Mouse (Mus musculus) ES-E14 (cell line): ENCODE data around the gene Asah2. TPM values are rescaled to one million over a fixed set of nuclear protein-coding genes. Genes with fewer than 3 reads are reported as not detected.
A peak's percentile ranks its signal among the peaks of the same experiment; 100 is the strongest.

ENCODE experiments used
- DNase-seq: peaks from one replicate; pipeline ENCODE4 v3.0.0-alpha.2; 2013; ENCODE audit warnings: low read depth, low spot score
- H3K27ac ChIP-seq: 2 replicates; pipeline ENCODE4 v1.5.1; 2012; ENCODE audit warnings: low read depth, mild to moderate bottlenecking, low read length, moderate library complexity, mixed read lengths; ENCODE audit not compliant: poor library complexity, insufficient read depth, severe bottlenecking
- H3K36me3 ChIP-seq: 2 replicates; pipeline ENCODE4 v1.6.1; 2012; ENCODE audit warnings: mild to moderate bottlenecking, low read length, moderate library complexity, mixed read lengths; ENCODE audit not compliant: control insufficient read depth, poor library complexity, insufficient read depth, severe bottlenecking
- H3K4me1 ChIP-seq, 2 experiments: fragments of 150-350 bp in 1 of 2; sonication (generic) in 1 of 2; 2 replicates each; pipeline ENCODE4 v1.6.1; 2012; ENCODE audit warnings: low read length in 2 of 2, mild to moderate bottlenecking in 1 of 2, mixed read lengths in 1 of 2; ENCODE audit not compliant: control insufficient read depth in 2 of 2, insufficient read depth in 2 of 2, poor library complexity in 1 of 2
- H3K4me3 ChIP-seq, 2 experiments: fragments of 150-350 bp in 1 of 2; sonication (generic) in 1 of 2; 2 replicates each; pipeline ENCODE4 v1.5.1; 2012; ENCODE audit warnings: low read length in 2 of 2, low read depth in 1 of 2, mild to moderate bottlenecking in 1 of 2, mixed read lengths in 1 of 2; ENCODE audit not compliant: insufficient read depth in 1 of 2, poor library complexity in 1 of 2, severe bottlenecking in 1 of 2
- H3K9ac ChIP-seq: 2 replicates; pipeline ENCODE4 v1.6.1; 2012; ENCODE audit warnings: low read depth, mild to moderate bottlenecking, low read length, mixed read lengths; ENCODE audit not compliant: poor library complexity, insufficient read depth, severe bottlenecking
- H3K9me3 ChIP-seq: fragments of 150-350 bp; sonication (generic); 2 replicates; pipeline ENCODE4 v1.6.1; 2012; ENCODE audit warnings: low read depth, mild to moderate bottlenecking, low read length; ENCODE audit not compliant: control insufficient read depth, insufficient read depth
- CHD2 ChIP-seq: IDR thresholded peaks from 2 replicates; pipeline ENCODE4 v1.6.1; 2014; ENCODE audit warnings: mild to moderate bottlenecking, low read depth, low read length, inconsistent platforms
- HCFC1 ChIP-seq: IDR thresholded peaks from 2 replicates; pipeline ENCODE4 v1.6.1; 2012; ENCODE audit warnings: low read length, inconsistent platforms, borderline replicate concordance; ENCODE audit not compliant: insufficient read depth
- MAFK ChIP-seq: IDR thresholded peaks from 2 replicates; pipeline ENCODE4 v1.6.1; 2014; ENCODE audit warnings: mild to moderate bottlenecking, low read depth, low read length, inconsistent platforms; ENCODE audit not compliant: insufficient read depth
- ZC3H11A ChIP-seq: IDR thresholded peaks from 2 replicates; pipeline ENCODE4 v1.6.1; 2012; ENCODE audit warnings: low read depth, mild to moderate bottlenecking, inconsistent platforms, low read length, borderline replicate concordance
- ZNF384 ChIP-seq: IDR thresholded peaks from 2 replicates; pipeline ENCODE4 v1.6.1; 2012; ENCODE audit warnings: low read depth, low read length, inconsistent platforms
- in situ Hi-C, 2 experiments: fragments of 600-800 bp; cut with MboI; formaldehyde crosslinking; loops; one replicate each; pipeline ENCODE4 v1.15.1; 2025; ENCODE audit warnings: low sequenced_read_pairs in 2 of 2, inconsistent platforms in 1 of 2; ENCODE audit not compliant: unreplicated experiment in 2 of 2
- total RNA-seq: library from RNA; depleted of rRNA; stranded (reverse); fragments of 300-350 nt; gene quantifications from 2 replicates; pipeline ENCODE4 v1.2.3, GENCODE M21; 2012

The Asah2 gene
- total RNA-seq, 1 experiment: 0.54 TPM

- Histone ChIP-seq H3K36me3 (peaks cover 2% of the 10 kb centered on the region; the same call in 1 of the 2 replicates), H3K4me1 (no peaks in the 10 kb centered on the region), H3K27ac (no peak overlapping the region), H3K4me3 (no peak overlapping the region), H3K9me3 (no peaks in the 10 kb centered on the region), H3K9ac (no peak overlapping the region)
- in situ Hi-C loops: no loop called here
- TF ChIP-seq ZC3H11A: no peak
- TF ChIP-seq MAFK: no peak
- no peak for TF ChIP-seq CHD2
- TF ChIP-seq ZNF384: no peak
- no peak for TF ChIP-seq HCFC1
- no peak for DNase-seq
Observed at GRCm38 (mm10) chr19:32119666-32120065, 11.7 kb upstream of the Asah2 start.

DNA sequence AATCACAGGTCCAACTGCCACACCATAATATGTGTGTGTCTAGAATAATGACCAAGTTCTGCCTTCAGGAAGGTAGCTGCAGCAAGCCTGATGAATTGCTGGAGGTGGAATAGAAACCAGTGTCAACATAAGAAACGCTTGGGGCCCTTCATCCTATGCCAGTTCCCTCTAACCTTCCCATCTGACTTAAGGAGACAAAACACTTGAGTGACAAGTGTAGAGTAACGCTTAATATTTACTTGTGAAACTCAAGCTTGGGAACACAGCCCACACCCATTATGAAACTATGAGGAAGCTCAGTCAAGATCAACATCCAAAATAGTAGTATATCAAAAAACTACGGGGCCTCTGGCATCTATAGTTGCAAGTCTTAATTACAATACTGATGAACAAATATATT is 10.5 kb upstream of the Asah2 start:
- in situ Hi-C loops: no loop called here
- Histone ChIP-seq H3K9ac (no peak overlapping the region), H3K27ac (no peak overlapping the region), H3K36me3 (no peaks in the 10 kb centered on the region), H3K4me1 (no peaks in the 10 kb centered on the region), H3K4me3 (no peak overlapping the region), H3K9me3 (no peaks in the 10 kb centered on the region)
- no peak for DNase-seq
- TF ChIP-seq CHD2 (no peak), MAFK (no peak), HCFC1 (no peak), ZC3H11A (no peak), ZNF384 (no peak)

DNA sequence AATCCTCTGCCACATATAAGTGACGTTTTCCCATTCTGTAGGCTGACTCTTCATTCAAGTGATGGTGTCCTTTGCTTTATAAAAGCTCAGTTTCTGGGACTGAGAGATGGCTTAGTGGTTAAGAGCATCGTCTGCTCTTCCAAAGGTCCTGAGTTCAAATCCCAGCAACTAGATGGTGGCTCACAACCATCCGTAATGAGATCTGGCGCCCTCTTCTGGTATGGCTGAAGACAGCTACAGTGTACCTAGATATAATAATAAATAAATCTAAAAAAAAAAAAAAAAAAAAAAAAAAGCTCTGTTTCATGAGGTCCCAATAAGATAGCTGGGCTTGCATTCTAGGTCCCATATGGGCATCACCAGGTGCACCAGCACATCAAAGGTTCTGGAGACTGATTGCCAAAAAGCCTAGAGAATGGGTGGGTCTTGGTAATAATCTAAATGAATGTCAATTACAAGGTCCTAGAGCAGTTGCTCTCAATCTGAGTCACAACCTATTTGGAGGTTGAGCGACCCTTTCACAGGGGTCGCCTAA is 9.5 kb upstream of the Asah2 start:
- TF ChIP-seq ZC3H11A (no peak), ZNF384 (peak; percentile 82), HCFC1 (no peak), CHD2 (no peak)
- no peak for DNase-seq
- H3K27ac ChIP-seq: no peak overlapping the region
- no peak overlapping the region for H3K4me3 ChIP-seq
- no peaks in the 10 kb centered on the region for H3K9me3 ChIP-seq
- H3K36me3 ChIP-seq: no peaks in the 10 kb centered on the region
- no peak overlapping the region for H3K9ac ChIP-seq
- in situ Hi-C loops: no loop called here
- H3K4me1 ChIP-seq: no peaks in the 10 kb centered on the region

- no peak for DNase-seq
- Histone ChIP-seq H3K4me1 (peaks cover 2 to 6% of the 10 kb centered on the region in 2 experiments; a peak in 3 of 4 replicates), H3K27ac (no peak overlapping the region), H3K36me3 (no peaks in the 10 kb centered on the region), H3K9ac (no peak overlapping the region), H3K9me3 (no peaks in the 10 kb centered on the region), H3K4me3 (no peak overlapping the region)
- in situ Hi-C loops: no loop called here
- TF ChIP-seq ZC3H11A (no peak), ZNF384 (no peak), HCFC1 (no peak), MAFK (no peak), CHD2 (no peak)
Observed at GRCm38 (mm10) chr19:32111866-32112790, 4.1 kb upstream of the Asah2 start.
